In genomic region chr2:167122737-167123136, GRCm38 (mm10) we compare ENCODE assay signal across 19 mouse cellular contexts.
"Had no signal": no experiment of that assay in that cellular context is flagged by ENCODE, and none has a peak within 500 bp of the region (broad histone marks: within the 10 kb centered on the region; RNA-seq: fewer than 3 reads in every experiment).

No protein-coding gene starts in this region.

- H3K9ac ChIP-seq: limb, embryonic 13.5 days; liver, embryonic 12.5 days; liver, embryonic 15.5 days had no signal

- H3K27ac ChIP-seq: kidney, postnatal 0 days; limb, embryonic 10.5 days; limb, embryonic 13.5 days; liver, embryonic 12.5 days; liver, embryonic 15.5 days; midbrain, embryonic 10.5 days; stomach, postnatal 0 days had no signal

- H3K27me3 ChIP-seq: limb, embryonic 13.5 days; midbrain, embryonic 13.5 days had no signal

- H3K4me3 ChIP-seq: layer of hippocampus, adult 2 months; limb, embryonic 10.5 days; limb, embryonic 13.5 days; liver, embryonic 12.5 days; liver, embryonic 15.5 days; megakaryocyte, embryonic 14.5 days; midbrain, embryonic 10.5 days; midbrain, embryonic 13.5 days; myocyte had no signal

- H3K4me1 ChIP-seq: liver, embryonic 15.5 days; megakaryocyte, embryonic 14.5 days had no signal

- H3K36me3 ChIP-seq: limb, embryonic 10.5 days; limb, embryonic 13.5 days; liver, embryonic 12.5 days; liver, embryonic 15.5 days; midbrain, embryonic 10.5 days; midbrain, embryonic 13.5 days had no signal

- DNase-seq: layer of hippocampus, adult 9-11 months; liver; lung, adult 18-20 months; right cerebral cortex, adult 18-20 months; right cerebral cortex, postnatal 14 days; right cerebral cortex, postnatal 4 days; thymus, adult 2 months; thymus, postnatal 25 days had no signal
